Mouse (Mus musculus) neural tube, embryonic 14.5 days (tissue): Measurements from ENCODE around the gene Neurl1b. TPM values are rescaled to one million over a fixed set of nuclear protein-coding genes. Genes with fewer than 3 reads are reported as not detected.

ENCODE experiments used
- ATAC-seq: fragments of 200-750 bp; cut with Nextera tagmentation; 2 replicates; pipeline ENCODE4 v1.8.0; 2017; ENCODE audit warnings: low read depth, mild to moderate bottlenecking, moderate TSS enrichment, moderate library complexity
- H3K27ac ChIP-seq: fragments of 300-500 bp; sonication (generic); 2 replicates; pipeline ENCODE4 v1.5.1; 2014; ENCODE audit warnings: low read depth, mild to moderate bottlenecking, control low read depth, low read length, moderate library complexity, mixed read lengths
- H3K27me3 ChIP-seq: fragments of 300-500 bp; sonication (generic); 2 replicates; pipeline ENCODE4 v1.6.1; 2014; ENCODE audit warnings: low read length; ENCODE audit not compliant: control insufficient read depth, insufficient read depth
- H3K36me3 ChIP-seq: fragments of 300-500 bp; sonication (generic); 2 replicates; pipeline ENCODE4 v1.6.1; 2014; ENCODE audit warnings: low read length, mixed read lengths; ENCODE audit not compliant: control insufficient read depth, insufficient read depth
- H3K4me1 ChIP-seq: fragments of 300-500 bp; sonication (generic); 2 replicates; pipeline ENCODE4 v1.6.1; 2014; ENCODE audit warnings: low read length; ENCODE audit not compliant: control insufficient read depth, insufficient read depth
- H3K4me2 ChIP-seq: fragments of 300-500 bp; sonication (generic); 2 replicates; pipeline ENCODE4 v1.6.1; 2014; ENCODE audit warnings: mild to moderate bottlenecking, low read depth, low read length, control low read depth
- H3K4me3 ChIP-seq: fragments of 300-500 bp; sonication (generic); 2 replicates; pipeline ENCODE4 v1.5.1; 2014; ENCODE audit warnings: low read depth, low read length, control low read depth, mixed read lengths
- H3K9ac ChIP-seq: fragments of 300-500 bp; sonication (generic); replicated peaks from 2 replicates; pipeline ENCODE4 v1.6.1; 2014; ENCODE audit warnings: low read depth, mild to moderate bottlenecking, control low read depth, low read length, mixed read lengths
- H3K9me3 ChIP-seq: fragments of 300-500 bp; sonication (generic); 2 replicates; pipeline ENCODE4 v1.6.1; 2016; ENCODE audit warnings: low read length; ENCODE audit not compliant: control insufficient read depth
- WGBS: fragments of 180-500 bp; shearing (Covaris S2); extraction: QIAGEN DNeasy Blood & Tissue Kit; methylation state at CpG from one replicate; pipeline ENCODE4 v1.1.7; 2014; 5-methylcytosine and 5-hydroxymethylcytosine counted together
- polyA plus RNA-seq: library from polyadenylated mRNA; unstranded; fragments of >200 nt; fragmentation: Nextera tagmentation; extraction: Ambion mirVana; gene quantifications from 2 replicates; pipeline ENCODE4 v1.2.1, GENCODE M21; 2014

The Neurl1b gene
- polyA plus RNA-seq, 1 experiment from 2014 or later = 1.8 TPM

- Histone ChIP-seq H3K36me3 (no peaks in the 10 kb centered on the region), H3K27me3 (no peaks in the 10 kb centered on the region), H3K9me3 (no peaks in the 10 kb centered on the region), H3K4me3 (no peak overlapping the region), H3K4me1 (no peaks in the 10 kb centered on the region), H3K9ac (no peak overlapping the region), H3K4me2 (no peak overlapping the region), H3K27ac (no peak overlapping the region)
- WGBS = 90% methylated on average over 2 of the region's 2 CpGs
- ATAC-seq = no peak
Measured at GRCm38 (mm10) chr17:26490910-26491309, 76.3 kb downstream of the Neurl1b start.

GRCm38 (mm10) chr17:26492246-26492645 lies 77.6 kb downstream of the Neurl1b start:
- Histone ChIP-seq H3K9me3 (no peaks in the 10 kb centered on the region), H3K27ac (no peak overlapping the region), H3K27me3 (no peaks in the 10 kb centered on the region), H3K4me3 (no peak overlapping the region), H3K4me2 (no peak overlapping the region), H3K4me1 (no peaks in the 10 kb centered on the region), H3K9ac (no peak overlapping the region), H3K36me3 (no peaks in the 10 kb centered on the region)
- no peak for ATAC-seq
- WGBS = 82% methylated on average over 3 of the region's 3 CpGs

DNA sequence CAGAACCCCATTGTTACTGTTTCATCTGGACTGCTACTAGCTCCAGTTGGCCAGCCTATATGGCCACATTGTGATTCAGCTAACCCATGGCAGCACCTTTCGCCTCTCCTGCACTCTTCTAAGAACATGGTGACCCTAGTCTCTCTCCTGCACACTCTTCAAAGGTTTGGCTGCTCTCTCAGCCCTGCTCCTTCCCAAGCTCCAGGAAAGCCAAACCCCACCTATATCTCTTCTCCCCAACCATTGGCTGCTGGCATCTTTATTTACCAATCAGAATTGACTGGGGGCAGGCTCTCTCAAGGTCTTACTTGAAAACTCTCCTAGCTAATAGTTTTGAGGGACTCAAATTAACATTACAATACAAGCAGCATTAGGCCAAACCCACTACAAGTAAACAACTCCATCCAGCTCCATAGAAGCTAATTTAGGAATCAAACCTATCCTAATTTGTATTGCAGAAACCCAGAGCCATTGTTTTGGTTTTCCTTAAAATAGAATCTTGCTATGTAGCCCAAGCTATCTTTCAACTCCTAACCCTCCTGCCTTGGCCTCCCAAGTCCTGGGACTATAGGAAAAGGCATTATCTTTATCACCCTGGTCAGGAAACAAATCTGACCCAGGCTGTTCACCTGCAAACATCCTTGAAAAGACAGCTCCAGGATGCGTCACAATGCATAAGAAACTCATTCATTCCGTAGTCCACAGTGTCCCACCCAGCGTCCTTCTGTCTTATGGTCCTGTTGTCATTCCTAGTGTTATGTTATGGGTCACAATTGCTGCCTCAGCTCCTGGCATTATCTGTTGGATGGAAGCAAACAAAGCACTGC lies 80.2 kb downstream of the Neurl1b start:
- H3K9me3 ChIP-seq = no peaks in the 10 kb centered on the region
- H3K4me1 ChIP-seq = no peaks in the 10 kb centered on the region
- H3K27me3 ChIP-seq = no peaks in the 10 kb centered on the region
- H3K9ac ChIP-seq = no peak overlapping the region
- 84% methylated on average over 4 of the region's 4 CpGs for WGBS
- no peak overlapping the region for H3K27ac ChIP-seq
- H3K36me3 ChIP-seq = no peaks in the 10 kb centered on the region
- no peak overlapping the region for H3K4me2 ChIP-seq
- ATAC-seq = no peak
- no peak overlapping the region for H3K4me3 ChIP-seq

Other genes starting within 250 kb of the Neurl1b start
- 0.24 and 0.32 TPM in 2 replicates for gene Pdia2, start 215.7 kb upstream of the Neurl1b start, polyA plus RNA-seq
- gene Rgs11, start 211.9 kb upstream of the Neurl1b start, polyA plus RNA-seq = 18.9 and 19.9 TPM in 2 replicates
- 152 and 192 TPM in 2 replicates for gene Arhgdig, start 207.0 kb upstream of the Neurl1b start, polyA plus RNA-seq
- 25.3 and 31.5 TPM in 2 replicates for gene Fam234a, start 170.6 kb upstream of the Neurl1b start, polyA plus RNA-seq
- 111 and 123 TPM in 2 replicates for gene Luc7l, start 161.9 kb upstream of the Neurl1b start, polyA plus RNA-seq
- gene Ergic1, start 146.7 kb downstream of the Neurl1b start, polyA plus RNA-seq = 103 and 105 TPM in 2 replicates
- gene Dusp1, start 147.3 kb downstream of the Neurl1b start, polyA plus RNA-seq = 26.9 and 27.2 TPM in 2 replicates
- gene Atp6v0e, start 248.4 kb downstream of the Neurl1b start, polyA plus RNA-seq = 76.5 and 85.8 TPM in 2 replicates